Mouse (Mus musculus): Measurements from ENCODE around the gene Farp2. TPM values are rescaled to one million over a fixed set of nuclear protein-coding genes. Genes with fewer than 3 reads are reported as not detected.

Farp2 gene
- polyA plus RNA-seq, 1 experiment from 2014 or later = 3.9 TPM

DNA sequence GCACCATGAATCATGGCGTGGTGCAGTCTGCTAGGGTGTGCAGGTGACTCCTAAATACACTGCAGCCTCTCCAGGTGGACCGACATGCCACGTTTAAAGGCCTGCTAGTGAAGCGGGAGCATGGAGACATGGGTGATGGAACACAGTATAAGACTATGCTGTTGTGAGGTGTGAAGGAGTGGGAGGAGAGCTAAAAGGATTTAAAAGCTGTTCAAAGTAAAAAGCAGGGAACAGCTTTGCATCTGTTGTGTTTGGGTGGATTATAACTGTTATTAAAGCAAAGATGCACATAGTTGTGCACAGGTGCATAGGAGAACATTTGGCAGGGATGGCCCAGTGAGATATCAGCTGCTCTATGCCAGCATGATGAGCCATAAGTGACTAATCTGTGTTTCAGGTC lies 66.0 kb downstream of the Farp2 start:
- ATAC-seq = no peak
- Histone ChIP-seq H3K4me2 (ENCODE audit: low read length) (no peak overlapping the region), H3K4me1 (replicated peaks; ENCODE audit: control insufficient read depth, insufficient read depth, low read length) (no peaks in the 10 kb centered on the region), H3K4me3 (replicated peaks; ENCODE audit: low read length) (no peak overlapping the region), H3K27me3 (replicated peaks; ENCODE audit: control insufficient read depth, insufficient read depth, low read length) (no peaks in the 10 kb centered on the region), H3K9ac (replicated peaks; ENCODE audit: low read depth, low read length) (no peak overlapping the region), H3K36me3 (ENCODE audit: control insufficient read depth, insufficient read depth) (no peaks in the 10 kb centered on the region), H3K9me3 (ENCODE audit: control insufficient read depth, low read length) (no peaks in the 10 kb centered on the region), H3K27ac (ENCODE audit: low read length) (no peak overlapping the region)
- 86% methylated on average over 4 of the region's 4 CpGs for WGBS

DNA sequence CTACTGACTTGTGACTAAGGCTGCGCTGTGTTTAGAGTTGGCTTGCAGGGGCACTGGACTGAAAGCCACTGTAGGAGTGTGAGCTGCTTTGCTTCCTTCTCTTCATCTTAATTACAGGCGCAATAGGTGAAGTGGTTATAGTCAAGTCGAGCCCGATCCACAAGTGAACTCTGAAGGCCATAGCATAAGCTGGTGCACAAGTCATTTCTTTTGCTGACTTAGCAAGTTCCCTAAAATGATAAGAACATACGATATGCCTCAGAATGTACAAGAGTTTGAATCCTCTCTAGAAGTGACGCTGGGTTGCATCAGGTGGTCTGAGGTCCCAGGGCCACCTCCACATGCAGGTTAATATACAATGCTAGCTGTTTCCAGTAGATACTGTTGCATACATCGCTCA lies 69.7 kb downstream of the Farp2 start:
- ATAC-seq = no peak
- H3K4me3 ChIP-seq (replicated peaks; ENCODE audit: low read length) = no peak overlapping the region
- no peaks in the 10 kb centered on the region for H3K4me1 ChIP-seq (replicated peaks; ENCODE audit: control insufficient read depth, insufficient read depth, low read length)
- no peaks in the 10 kb centered on the region for H3K27me3 ChIP-seq (replicated peaks; ENCODE audit: control insufficient read depth, insufficient read depth, low read length)
- H3K27ac ChIP-seq (ENCODE audit: low read length) = no peak overlapping the region
- H3K9ac ChIP-seq (replicated peaks; ENCODE audit: low read depth, low read length) = no peak overlapping the region
- no peaks in the 10 kb centered on the region for H3K9me3 ChIP-seq (ENCODE audit: control insufficient read depth, low read length)
- no peaks in the 10 kb centered on the region for H3K36me3 ChIP-seq (ENCODE audit: control insufficient read depth, insufficient read depth)
- WGBS = 95% methylated on average over 7 of the region's 7 CpGs
- H3K4me2 ChIP-seq (ENCODE audit: low read length) = no peak overlapping the region

DNA sequence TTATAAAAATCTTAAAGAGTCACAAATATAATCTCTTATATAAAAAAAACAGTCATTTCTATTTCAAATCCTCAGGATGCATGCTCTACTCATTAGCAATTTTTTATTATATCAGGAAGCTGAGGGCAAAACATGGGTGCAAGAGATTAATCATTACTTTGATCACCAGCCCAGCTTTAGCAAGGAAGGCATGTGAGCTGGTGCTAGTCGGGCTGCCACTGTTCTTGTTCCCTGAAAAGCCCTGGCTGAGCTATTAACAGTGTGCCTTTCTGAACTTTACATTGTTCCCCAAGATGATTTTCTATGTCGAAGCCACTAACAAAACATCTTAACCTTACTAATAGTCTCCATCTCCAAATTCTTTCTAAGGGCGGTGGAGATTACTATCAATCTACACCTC lies 76.5 kb downstream of the Farp2 start:
- Histone ChIP-seq H3K27ac (ENCODE audit: low read length) (no peak overlapping the region), H3K4me3 (replicated peaks; ENCODE audit: low read length) (no peak overlapping the region), H3K4me2 (ENCODE audit: low read length) (no peak overlapping the region), H3K4me1 (replicated peaks; ENCODE audit: control insufficient read depth, insufficient read depth, low read length) (no peaks in the 10 kb centered on the region), H3K9ac (replicated peaks; ENCODE audit: low read depth, low read length) (no peak overlapping the region), H3K36me3 (ENCODE audit: control insufficient read depth, insufficient read depth) (no peaks in the 10 kb centered on the region), H3K9me3 (ENCODE audit: control insufficient read depth, low read length) (no peaks in the 10 kb centered on the region), H3K27me3 (replicated peaks; ENCODE audit: control insufficient read depth, insufficient read depth, low read length) (no peaks in the 10 kb centered on the region)
- 64% methylated on average over 3 of the region's 3 CpGs for WGBS
- no peak for ATAC-seq

DNA sequence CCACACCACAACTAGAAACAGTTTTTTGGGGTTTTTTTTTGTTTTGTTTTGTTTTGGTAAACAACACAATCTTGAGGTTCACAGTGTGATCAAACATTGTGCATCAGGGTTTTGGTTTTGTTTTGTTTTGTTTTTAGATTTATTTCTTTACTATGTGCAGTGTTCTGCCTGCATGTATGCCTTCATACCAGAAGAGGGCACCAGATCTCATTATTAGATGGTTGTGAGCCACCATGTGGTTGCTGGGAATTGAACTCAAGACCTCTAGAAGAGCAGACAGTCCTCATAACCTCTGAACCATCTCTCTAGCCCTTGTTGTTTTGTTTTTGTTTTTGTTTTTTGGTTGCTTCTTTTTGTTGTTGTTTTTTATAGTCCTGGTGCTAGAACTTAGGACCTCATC lies 82.1 kb downstream of the Farp2 start:
- Histone ChIP-seq H3K9me3 (ENCODE audit: control insufficient read depth, low read length) (no peaks in the 10 kb centered on the region), H3K4me1 (replicated peaks; ENCODE audit: control insufficient read depth, insufficient read depth, low read length) (no peaks in the 10 kb centered on the region), H3K27me3 (replicated peaks; ENCODE audit: control insufficient read depth, insufficient read depth, low read length) (no peaks in the 10 kb centered on the region), H3K27ac (ENCODE audit: low read length) (no peak overlapping the region), H3K36me3 (ENCODE audit: control insufficient read depth, insufficient read depth) (no peaks in the 10 kb centered on the region), H3K9ac (replicated peaks; ENCODE audit: low read depth, low read length) (no peak overlapping the region), H3K4me3 (replicated peaks; ENCODE audit: low read length) (no peak overlapping the region), H3K4me2 (ENCODE audit: low read length) (no peak overlapping the region)
- no peak for ATAC-seq

DNA sequence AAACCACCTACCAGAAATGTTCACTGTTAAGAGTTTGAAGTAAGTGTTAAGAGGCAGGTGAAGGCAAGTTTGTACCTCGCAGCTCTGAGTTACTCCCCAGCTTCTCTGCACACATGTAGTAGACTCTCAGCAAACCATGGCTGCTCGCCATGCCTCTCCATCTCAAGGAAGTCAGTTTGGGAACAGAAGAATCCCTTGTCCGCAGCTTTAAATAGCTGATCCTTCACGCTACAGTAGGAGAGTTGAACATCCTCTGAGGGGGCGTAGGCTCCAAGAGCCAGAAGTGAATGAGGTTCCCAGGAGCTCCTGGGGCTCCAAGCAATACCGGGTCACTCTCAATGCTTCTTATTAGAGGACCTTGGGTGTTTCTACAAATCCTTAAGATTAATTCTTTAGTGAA lies 84.0 kb downstream of the Farp2 start:
- H3K27me3 ChIP-seq (replicated peaks; ENCODE audit: control insufficient read depth, insufficient read depth, low read length) = no peaks in the 10 kb centered on the region
- WGBS = 77% methylated on average over 6 of the region's 6 CpGs
- H3K9ac ChIP-seq (replicated peaks; ENCODE audit: low read depth, low read length) = no peak overlapping the region
- H3K27ac ChIP-seq (ENCODE audit: low read length) = no peak overlapping the region
- ATAC-seq = no peak
- H3K4me3 ChIP-seq (replicated peaks; ENCODE audit: low read length) = no peak overlapping the region
- H3K4me2 ChIP-seq (ENCODE audit: low read length) = no peak overlapping the region
- no peaks in the 10 kb centered on the region for H3K9me3 ChIP-seq (ENCODE audit: control insufficient read depth, low read length)
- no peaks in the 10 kb centered on the region for H3K4me1 ChIP-seq (replicated peaks; ENCODE audit: control insufficient read depth, insufficient read depth, low read length)
- no peaks in the 10 kb centered on the region for H3K36me3 ChIP-seq (ENCODE audit: control insufficient read depth, insufficient read depth)

DNA sequence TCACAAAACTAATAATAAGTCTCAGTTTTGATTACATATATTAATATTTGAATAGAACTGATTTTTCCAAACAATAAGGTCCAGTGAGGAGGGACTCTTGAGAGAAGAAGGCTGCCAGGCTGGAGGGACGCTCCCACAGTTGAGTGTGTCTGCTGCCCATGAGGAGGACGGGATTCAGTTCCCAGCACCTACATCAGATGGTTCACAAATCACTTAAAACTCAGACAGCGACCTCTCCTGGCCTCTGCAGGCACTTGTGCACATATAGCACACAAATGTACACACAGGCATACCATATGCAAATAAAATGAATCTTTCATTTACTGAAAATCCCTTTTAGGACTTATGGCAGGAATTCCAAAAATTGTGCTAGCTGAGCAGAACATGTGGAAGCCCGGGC lies 91.0 kb downstream of the Farp2 start:
- no peak overlapping the region for H3K9ac ChIP-seq (replicated peaks; ENCODE audit: low read depth, low read length)
- no peaks in the 10 kb centered on the region for H3K27me3 ChIP-seq (replicated peaks; ENCODE audit: control insufficient read depth, insufficient read depth, low read length)
- no peaks in the 10 kb centered on the region for H3K36me3 ChIP-seq (ENCODE audit: control insufficient read depth, insufficient read depth)
- H3K4me3 ChIP-seq (replicated peaks; ENCODE audit: low read length) = no peak overlapping the region
- ATAC-seq = no peak
- H3K4me2 ChIP-seq (ENCODE audit: low read length) = no peak overlapping the region
- WGBS = 79% methylated on average over 4 of the region's 4 CpGs
- H3K9me3 ChIP-seq (ENCODE audit: control insufficient read depth, low read length) = no peaks in the 10 kb centered on the region
- H3K27ac ChIP-seq (ENCODE audit: low read length) = no peak overlapping the region
- H3K4me1 ChIP-seq (replicated peaks; ENCODE audit: control insufficient read depth, insufficient read depth, low read length) = no peaks in the 10 kb centered on the region

DNA sequence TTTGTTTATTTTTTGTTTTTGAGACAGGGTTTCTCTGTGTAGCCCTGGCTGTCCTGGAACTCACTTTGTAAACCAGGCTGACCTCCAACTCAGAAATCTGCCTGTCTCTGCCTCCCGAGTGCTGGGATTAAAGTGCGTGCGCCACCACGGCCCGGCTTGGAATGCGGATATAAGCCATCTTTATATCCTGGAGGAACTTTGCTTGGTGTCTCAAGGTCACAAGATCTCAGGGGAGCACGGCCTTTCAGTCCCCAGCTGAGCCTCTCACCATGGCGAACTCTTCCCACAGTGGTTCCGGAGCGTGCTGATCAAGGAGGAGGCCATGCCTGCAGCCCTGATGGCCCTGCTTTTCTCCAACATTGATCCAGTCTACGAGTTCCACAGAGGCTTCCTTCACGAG lies 92.0 kb downstream of the Farp2 start:
- Histone ChIP-seq H3K4me1 (replicated peaks; ENCODE audit: control insufficient read depth, insufficient read depth, low read length) (no peaks in the 10 kb centered on the region), H3K4me3 (replicated peaks; ENCODE audit: low read length) (no peak overlapping the region), H3K4me2 (ENCODE audit: low read length) (no peak overlapping the region), H3K36me3 (ENCODE audit: control insufficient read depth, insufficient read depth) (no peaks in the 10 kb centered on the region), H3K27me3 (replicated peaks; ENCODE audit: control insufficient read depth, insufficient read depth, low read length) (no peaks in the 10 kb centered on the region), H3K27ac (ENCODE audit: low read length) (no peak overlapping the region), H3K9ac (replicated peaks; ENCODE audit: low read depth, low read length) (no peak overlapping the region), H3K9me3 (ENCODE audit: control insufficient read depth, low read length) (no peaks in the 10 kb centered on the region)
- 93% methylated on average over 12 of the region's 12 CpGs for WGBS
- no peak for ATAC-seq

DNA sequence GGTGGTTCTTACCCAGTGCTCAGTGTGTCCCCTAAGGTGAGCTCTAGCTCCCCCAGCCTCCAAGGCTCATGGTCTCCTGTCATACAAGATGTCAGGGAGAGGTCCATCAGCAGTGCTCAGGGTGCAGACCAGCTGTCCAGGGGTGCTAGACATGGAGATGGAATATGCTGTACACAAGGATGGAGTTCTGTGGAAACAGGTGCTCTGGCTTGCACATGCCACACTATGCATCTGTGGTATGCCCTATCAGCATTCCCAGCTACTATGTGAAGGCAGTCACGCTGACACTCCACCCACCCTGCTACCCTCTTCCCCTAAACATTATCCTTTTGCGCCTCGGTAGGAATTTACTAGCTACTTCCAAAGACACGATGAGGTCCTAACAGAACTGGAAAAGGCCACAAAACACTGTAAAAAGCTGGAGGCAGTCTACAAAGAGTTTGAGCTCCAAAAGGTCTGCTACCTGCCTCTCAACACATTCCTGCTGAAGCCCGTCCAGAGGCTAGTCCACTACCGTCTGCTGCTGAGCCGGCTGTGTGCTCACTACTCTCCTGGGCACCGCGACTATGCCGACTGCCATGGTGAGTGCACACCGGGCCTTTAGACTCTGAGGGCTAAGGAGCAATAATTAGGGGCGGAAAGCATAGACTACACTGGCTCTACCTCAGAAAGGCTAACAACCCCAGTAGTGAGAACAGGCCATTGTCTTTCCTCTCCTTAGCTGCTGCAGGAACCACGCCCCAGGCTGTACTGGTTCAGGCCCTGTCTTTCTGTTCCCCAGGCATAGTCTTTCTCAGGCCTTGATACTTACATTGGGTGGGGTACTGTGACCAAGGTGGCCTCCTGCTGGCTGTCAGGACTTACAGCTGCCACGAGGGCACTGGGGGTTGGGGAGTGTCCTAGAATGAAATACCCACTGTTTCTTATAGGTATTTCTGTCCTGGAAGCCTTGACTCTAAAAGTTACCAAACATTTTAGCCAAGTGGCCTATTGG lies 95.5 kb downstream of the Farp2 start:
- H3K36me3 ChIP-seq (ENCODE audit: control insufficient read depth, insufficient read depth) = no peaks in the 10 kb centered on the region
- WGBS = 79% methylated on average over 14 of the region's 14 CpGs

DNA sequence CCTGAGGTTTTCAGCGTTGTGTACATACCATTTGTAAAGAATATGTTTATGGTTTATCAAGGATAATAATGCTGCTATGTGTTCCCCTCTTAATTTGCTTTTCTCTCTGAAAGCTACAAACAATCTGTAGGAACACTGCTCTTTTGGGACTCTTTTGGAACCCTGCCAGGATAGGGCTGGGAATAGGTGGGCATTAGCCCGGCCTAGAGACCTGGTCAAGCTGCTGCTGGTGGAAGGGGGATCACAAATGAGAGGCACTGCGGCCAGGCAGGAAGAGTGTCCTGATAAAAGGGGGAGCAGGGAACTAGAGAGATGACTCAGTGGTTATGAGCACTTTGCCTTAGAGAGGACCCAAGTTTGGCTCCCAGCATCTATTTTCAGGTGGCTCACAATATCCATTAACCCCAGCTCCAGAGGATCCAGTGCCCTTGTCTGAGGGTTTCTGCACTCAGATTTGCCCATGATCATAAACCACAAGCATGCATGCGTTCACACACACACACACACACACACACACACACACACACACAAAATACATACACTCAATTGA lies 96.9 kb downstream of the Farp2 start:
- Histone ChIP-seq H3K9ac (replicated peaks; ENCODE audit: low read depth, low read length) (no peak overlapping the region), H3K4me3 (replicated peaks; ENCODE audit: low read length) (no peak overlapping the region), H3K9me3 (ENCODE audit: control insufficient read depth, low read length) (no peaks in the 10 kb centered on the region), H3K4me2 (ENCODE audit: low read length) (no peak overlapping the region), H3K27me3 (replicated peaks; ENCODE audit: control insufficient read depth, insufficient read depth, low read length) (no peaks in the 10 kb centered on the region), H3K36me3 (ENCODE audit: control insufficient read depth, insufficient read depth) (no peaks in the 10 kb centered on the region), H3K4me1 (replicated peaks; ENCODE audit: control insufficient read depth, insufficient read depth, low read length) (no peaks in the 10 kb centered on the region), H3K27ac (ENCODE audit: low read length) (no peak overlapping the region)
- ATAC-seq = no peak
- WGBS = 78% methylated on average over 4 of the region's 4 CpGs

More for the DNA sequence above, 95.5 kb downstream of the Farp2 start:
- H3K9me3 ChIP-seq (ENCODE audit: control insufficient read depth, low read length) = no peaks in the 10 kb centered on the region
- no peaks in the 10 kb centered on the region for H3K4me1 ChIP-seq (replicated peaks; ENCODE audit: control insufficient read depth, insufficient read depth, low read length)
- no peak overlapping the region for H3K4me3 ChIP-seq (replicated peaks; ENCODE audit: low read length)
- ATAC-seq = no peak
- H3K27ac ChIP-seq (ENCODE audit: low read length) = no peak overlapping the region
- no peak overlapping the region for H3K4me2 ChIP-seq (ENCODE audit: low read length)
- H3K9ac ChIP-seq (replicated peaks; ENCODE audit: low read depth, low read length) = no peak overlapping the region
- no peaks in the 10 kb centered on the region for H3K27me3 ChIP-seq (replicated peaks; ENCODE audit: control insufficient read depth, insufficient read depth, low read length)
